Mouse (Mus musculus): ENCODE measurements around the gene Prpf38b. TPM values are rescaled to one million over a fixed set of nuclear protein-coding genes. Genes with fewer than 3 reads are reported as not detected.

The Prpf38b gene
- polyA plus RNA-seq (2012; rRNA removed) = 48.9 and 64.0 TPM in 2 replicates

DNA sequence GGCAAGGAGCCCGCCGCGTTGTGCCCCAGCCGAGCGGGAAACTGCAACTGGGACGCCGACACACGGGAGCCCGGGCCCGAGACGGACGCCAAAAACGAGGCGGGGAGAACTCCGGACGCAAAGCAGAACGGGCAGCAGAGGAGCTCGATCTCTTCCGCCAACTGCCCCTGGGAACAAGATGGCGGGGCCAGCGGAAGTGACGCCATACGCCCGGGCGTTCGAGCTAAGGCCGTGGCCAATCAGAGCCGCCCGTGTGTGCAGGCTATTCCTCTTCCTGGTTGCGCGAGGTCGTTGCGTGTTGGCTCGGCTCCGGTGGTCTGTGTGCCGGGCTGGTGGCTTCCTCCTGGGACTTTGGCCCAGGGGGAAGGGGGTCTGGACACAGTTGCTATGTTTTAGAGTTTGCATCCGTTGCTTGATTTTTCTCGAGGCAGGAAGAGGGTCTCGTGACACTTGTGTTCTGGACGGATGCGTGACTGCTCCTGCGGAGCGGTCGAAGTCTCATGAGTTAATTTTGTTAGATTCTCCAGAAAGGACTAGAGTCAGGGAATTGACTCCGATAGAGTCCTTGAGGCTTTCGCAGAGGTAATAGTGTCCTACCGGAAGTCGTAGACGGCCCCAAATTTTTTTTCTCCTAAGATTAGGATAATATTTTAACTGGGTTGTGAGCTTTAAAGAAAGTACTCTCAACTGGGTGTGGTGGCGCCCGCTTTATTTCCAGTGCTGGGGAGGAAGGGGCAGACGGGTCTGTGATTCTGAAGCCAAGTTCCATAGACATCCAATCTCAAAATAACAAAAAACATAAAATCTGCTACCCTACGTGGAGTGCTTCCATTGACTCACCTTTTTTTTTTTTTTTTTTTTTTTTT, at the start of gene Prpf38b:
Gene Prpf38b, minus strand, starts transcription at position 180 of the 866 bp plus-strand sequence.
- H3K4me1 ChIP-seq (ENCODE audit: control insufficient read depth, insufficient read depth, low read length) = peaks cover 12% of the 10 kb centered on the region
- under 1% methylated on average over 53 of the region's 53 CpGs for WGBS
- no peak; the same call in none of the 2 replicates for TF ChIP-seq POLR2A (IDR thresholded peaks at IDR 0.05; ENCODE audit: borderline replicate concordance, extremely low read depth, low read depth, low read length)
- TF ChIP-seq CTCF (IDR thresholded peaks at IDR 0.05; ENCODE audit: insufficient read depth, low read length) = no peak

DNA sequence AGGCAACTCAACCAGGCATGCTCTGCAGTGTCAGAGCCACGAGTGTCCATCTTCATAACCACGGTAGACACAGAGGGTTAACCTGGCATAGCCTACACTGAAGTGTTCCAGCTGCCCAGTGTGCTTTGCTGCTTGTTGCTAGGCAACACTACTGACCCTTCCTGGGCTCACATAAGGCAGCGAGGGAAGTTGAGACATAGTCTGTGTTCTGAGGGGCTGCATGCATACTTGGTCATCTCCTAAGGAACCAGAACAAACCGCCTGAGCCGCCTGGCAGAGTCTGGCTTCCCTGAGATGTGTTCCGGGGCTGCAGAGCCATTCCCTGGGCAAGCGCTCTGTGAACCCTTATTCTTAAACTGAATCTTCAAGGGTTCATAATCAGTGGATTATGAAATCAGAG, 49.7 kb upstream of the Prpf38b start:
- Histone ChIP-seq H3K4me1 (ENCODE audit: control insufficient read depth, insufficient read depth, low read length) (no peaks in the 10 kb centered on the region), H3K4me3 (replicated peaks; ENCODE audit: extremely low read depth, low read depth, low read length) (no peak overlapping the region)
- TF ChIP-seq POLR2A (IDR thresholded peaks at IDR 0.05; ENCODE audit: borderline replicate concordance, extremely low read depth, low read depth, low read length) (no peak), CTCF (IDR thresholded peaks at IDR 0.05; ENCODE audit: insufficient read depth, low read length) (no peak)
- DNase-seq = peak; percentile 37
- WGBS = 36% methylated on average over 7 of the region's 7 CpGs

More for the DNA sequence above, at the start of gene Prpf38b:
- DNase-seq = peak; percentile 91
- peak within 1 kb of the TSS; percentile 89 for H3K4me3 ChIP-seq (replicated peaks; ENCODE audit: extremely low read depth, low read depth, low read length)

DNA sequence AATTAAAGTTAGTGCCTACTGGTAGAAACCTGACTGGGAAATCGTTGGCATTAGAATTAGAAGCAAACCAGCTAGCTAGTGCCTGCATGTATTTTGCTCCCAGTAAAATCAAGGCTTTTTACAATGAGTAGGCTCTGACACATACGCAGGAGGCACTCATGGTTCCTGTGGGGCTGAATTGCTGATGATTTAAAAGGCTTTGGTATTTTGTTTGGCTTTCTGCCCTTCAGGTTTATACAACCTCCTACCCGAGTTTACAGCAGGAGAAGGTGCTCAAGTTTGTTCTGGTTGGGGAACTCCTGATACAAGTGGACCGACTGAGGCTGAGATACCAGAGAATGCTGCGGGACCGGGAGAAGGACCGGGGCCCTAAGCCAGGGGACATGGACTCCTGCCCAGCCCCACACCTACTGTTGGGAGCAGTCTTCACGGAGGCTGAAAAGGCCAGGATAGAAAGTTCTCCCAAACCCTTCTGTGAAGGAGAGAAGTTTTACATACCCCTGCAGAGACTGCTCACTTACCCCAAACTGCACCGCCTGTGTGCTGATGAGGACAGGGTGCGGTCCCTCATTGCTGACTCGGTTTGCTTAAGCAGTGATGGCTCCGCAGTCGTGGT, 48.3 kb upstream of the Prpf38b start:
- 62% methylated on average over 13 of the region's 13 CpGs for WGBS

DNA sequence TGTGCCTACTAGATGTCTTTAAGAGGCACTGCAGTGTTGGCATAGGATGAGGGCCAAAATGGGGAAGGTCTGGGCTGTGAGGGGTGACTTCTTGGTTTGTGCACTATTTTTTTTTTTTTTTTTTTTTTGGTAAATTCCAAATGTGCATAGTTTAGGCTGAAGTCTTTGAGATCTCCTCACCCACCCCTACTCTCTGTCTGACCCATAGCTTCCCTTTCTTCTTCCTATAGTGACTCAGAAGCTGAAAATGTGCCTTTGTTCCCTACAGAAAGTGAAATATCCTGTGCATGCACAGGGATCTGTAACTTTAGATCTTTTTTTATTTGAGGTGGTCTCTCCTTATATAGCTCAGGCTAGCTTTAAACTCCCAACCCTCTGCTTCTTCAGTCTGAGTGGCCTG, 46.4 kb upstream of the Prpf38b start:
- Histone ChIP-seq H3K4me1 (ENCODE audit: control insufficient read depth, insufficient read depth, low read length) (no peaks in the 10 kb centered on the region), H3K4me3 (replicated peaks; ENCODE audit: extremely low read depth, low read depth, low read length) (no peak overlapping the region)
- DNase-seq = no peak
- no peak for TF ChIP-seq POLR2A (IDR thresholded peaks at IDR 0.05; ENCODE audit: borderline replicate concordance, extremely low read depth, low read depth, low read length)
- TF ChIP-seq CTCF (IDR thresholded peaks at IDR 0.05; ENCODE audit: insufficient read depth, low read length) = no peak

More for the DNA sequence above, 48.3 kb upstream of the Prpf38b start:
- no peak for DNase-seq
- Histone ChIP-seq H3K4me3 (replicated peaks; ENCODE audit: extremely low read depth, low read depth, low read length) (no peak overlapping the region), H3K4me1 (ENCODE audit: control insufficient read depth, insufficient read depth, low read length) (no peaks in the 10 kb centered on the region)
- TF ChIP-seq POLR2A (IDR thresholded peaks at IDR 0.05; ENCODE audit: borderline replicate concordance, extremely low read depth, low read depth, low read length) (no peak), CTCF (IDR thresholded peaks at IDR 0.05; ENCODE audit: insufficient read depth, low read length) (no peak)

DNA sequence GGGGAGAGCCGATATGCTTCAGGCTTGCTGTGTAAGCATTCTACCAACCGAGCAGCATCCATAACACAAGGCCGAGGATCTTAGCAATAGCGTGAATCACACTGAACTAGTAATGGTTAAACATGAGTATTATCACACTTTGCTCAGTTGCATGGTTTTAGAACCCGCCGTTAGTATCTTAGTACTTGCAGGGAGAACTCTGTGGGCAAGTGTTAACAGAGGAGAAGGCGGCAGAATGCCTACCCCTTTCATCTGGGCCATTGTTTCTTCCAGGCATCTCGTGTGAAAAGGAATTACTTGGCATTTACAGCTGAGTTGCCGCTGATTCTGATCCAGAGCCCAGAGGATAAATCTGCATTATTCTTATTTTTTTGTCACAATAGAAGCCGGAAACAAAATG, 29.5 kb upstream of the Prpf38b start:
- H3K4me3 ChIP-seq (replicated peaks; ENCODE audit: extremely low read depth, low read depth, low read length) = no peak overlapping the region
- no peaks in the 10 kb centered on the region for H3K4me1 ChIP-seq (ENCODE audit: control insufficient read depth, insufficient read depth, low read length)
- 86% methylated on average over 10 of the region's 10 CpGs for WGBS
- no peak for DNase-seq
- TF ChIP-seq CTCF (IDR thresholded peaks at IDR 0.05; ENCODE audit: insufficient read depth, low read length) (no peak), POLR2A (IDR thresholded peaks at IDR 0.05; ENCODE audit: borderline replicate concordance, extremely low read depth, low read depth, low read length) (no peak)

DNA sequence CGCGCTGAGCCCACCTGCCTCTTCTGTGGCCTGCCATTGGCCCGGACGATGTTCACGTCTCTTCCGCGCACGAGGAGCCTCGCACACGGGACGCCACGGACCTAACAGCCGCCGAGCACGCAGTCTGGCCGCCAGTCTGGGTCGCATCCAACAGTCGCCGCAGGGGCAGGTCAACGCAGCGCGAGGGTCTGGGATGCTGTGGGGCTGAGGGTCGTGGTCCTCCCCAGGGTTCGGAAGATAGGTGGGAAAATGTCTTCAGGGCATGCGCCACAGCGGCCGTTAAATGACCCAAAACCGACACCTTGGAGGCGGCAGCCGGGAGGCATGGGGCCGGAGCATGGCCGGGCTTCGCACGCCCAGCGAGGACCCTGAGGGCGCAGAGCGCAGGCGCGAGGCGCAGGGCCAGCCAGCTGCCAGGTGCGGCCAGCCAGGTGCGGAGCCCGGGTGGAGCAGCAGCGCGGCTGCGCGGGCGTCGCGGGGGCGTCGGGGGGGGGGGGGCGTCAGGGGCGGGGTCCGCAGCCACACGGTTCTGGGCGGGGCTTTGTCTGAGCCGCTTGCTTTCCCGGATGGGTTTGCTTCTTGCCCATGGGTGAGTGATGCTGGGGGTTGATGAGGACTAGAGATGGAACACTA, 28.6 kb upstream of the Prpf38b start, which contains the start of gene Gm9857:
Gene Gm9857, minus strand, starts transcription at position 445 of the 633 bp plus-strand sequence.
- Histone ChIP-seq H3K4me1 (ENCODE audit: control insufficient read depth, insufficient read depth, low read length) (no peaks in the 10 kb centered on the region), H3K4me3 (replicated peaks; ENCODE audit: extremely low read depth, low read depth, low read length) (peak within 1 kb of the TSS; percentile 1)
- WGBS = 41% methylated on average over 55 of the region's 59 CpGs
- no peak for TF ChIP-seq CTCF (IDR thresholded peaks at IDR 0.05; ENCODE audit: insufficient read depth, low read length)
- TF ChIP-seq POLR2A (IDR thresholded peaks at IDR 0.05; ENCODE audit: borderline replicate concordance, extremely low read depth, low read depth, low read length) = no peak
- no peak for DNase-seq

DNA sequence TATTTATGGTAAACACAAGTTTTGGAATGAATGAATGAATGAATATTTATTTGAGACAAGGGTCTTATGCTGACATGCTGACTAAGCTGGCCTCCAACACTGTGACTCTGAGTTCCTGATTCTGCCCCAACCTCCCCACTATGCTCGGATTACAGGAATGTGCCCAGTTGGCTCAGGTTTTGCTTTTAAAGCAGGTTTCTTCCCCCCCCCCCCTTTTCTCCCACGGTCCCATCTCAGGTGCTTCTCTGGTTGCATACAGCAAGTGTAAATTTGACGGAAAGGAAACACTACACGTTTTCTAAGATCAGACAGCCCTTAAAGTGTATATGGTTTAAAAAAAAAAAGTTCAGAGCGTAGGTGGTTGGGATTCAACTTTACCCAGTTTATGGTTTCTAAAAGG, 28.0 kb upstream of the Prpf38b start, which contains the start of gene Henmt1:
Gene Henmt1, plus strand, starts transcription at position 301 of the 400 bp plus-strand sequence.
- Histone ChIP-seq H3K4me3 (replicated peaks; ENCODE audit: extremely low read depth, low read depth, low read length) (peak within 1 kb of the TSS; percentile 1), H3K4me1 (ENCODE audit: control insufficient read depth, insufficient read depth, low read length) (no peaks in the 10 kb centered on the region)
- 76% methylated on average over 5 of the region's 5 CpGs for WGBS
- no peak for DNase-seq
- TF ChIP-seq POLR2A (IDR thresholded peaks at IDR 0.05; ENCODE audit: borderline replicate concordance, extremely low read depth, low read depth, low read length) (no peak), CTCF (IDR thresholded peaks at IDR 0.05; ENCODE audit: insufficient read depth, low read length) (no peak)

DNA sequence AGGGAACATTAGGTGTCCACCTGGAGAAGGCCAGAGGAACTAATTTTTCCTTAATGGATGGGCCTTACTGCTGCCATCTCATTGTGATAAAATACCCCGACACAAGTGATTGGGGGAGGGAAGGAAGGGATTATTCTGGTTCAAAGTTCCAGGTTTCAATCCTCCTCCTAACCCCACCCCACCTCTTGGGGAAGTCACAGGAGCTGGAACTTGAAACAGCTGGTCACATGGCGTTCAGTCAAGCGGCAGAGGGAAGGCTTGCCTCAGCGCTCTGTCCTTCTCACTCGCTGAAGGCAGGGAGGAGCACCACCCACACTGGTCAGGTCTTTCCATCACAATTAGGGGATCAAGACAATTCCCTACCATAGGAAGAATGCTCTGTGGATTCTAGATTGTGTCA, 27.2 kb upstream of the Prpf38b start:
- WGBS = 92% methylated on average over 5 of the region's 5 CpGs
- TF ChIP-seq POLR2A (IDR thresholded peaks at IDR 0.05; ENCODE audit: borderline replicate concordance, extremely low read depth, low read depth, low read length) (no peak), CTCF (IDR thresholded peaks at IDR 0.05; ENCODE audit: insufficient read depth, low read length) (no peak)
- Histone ChIP-seq H3K4me3 (replicated peaks; ENCODE audit: extremely low read depth, low read depth, low read length) (no peak overlapping the region), H3K4me1 (ENCODE audit: control insufficient read depth, insufficient read depth, low read length) (no peaks in the 10 kb centered on the region)
- no peak for DNase-seq

DNA sequence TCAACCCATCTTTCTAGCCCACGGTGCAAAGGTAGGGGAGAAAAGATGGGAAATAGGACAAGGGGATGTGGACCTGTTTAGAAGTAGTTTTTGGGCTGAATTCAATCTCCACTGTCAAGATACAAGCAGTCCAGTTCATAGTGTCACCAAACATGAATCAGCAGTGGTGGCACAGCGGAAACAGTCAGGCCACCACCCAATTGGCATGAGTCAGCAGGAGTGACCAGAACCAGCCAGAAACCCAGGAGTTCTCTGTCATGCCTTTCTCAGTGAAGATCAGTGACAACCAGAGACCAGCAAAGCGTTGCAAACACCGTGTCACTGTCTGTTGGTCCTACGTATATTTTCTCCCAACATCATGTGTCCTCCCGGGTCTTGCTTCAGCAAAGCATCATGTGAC, 22.0 kb upstream of the Prpf38b start:
- Histone ChIP-seq H3K4me1 (ENCODE audit: control insufficient read depth, insufficient read depth, low read length) (no peaks in the 10 kb centered on the region), H3K4me3 (replicated peaks; ENCODE audit: extremely low read depth, low read depth, low read length) (no peak overlapping the region)
- no peak for DNase-seq
- WGBS = 94% methylated on average over 6 of the region's 6 CpGs
- TF ChIP-seq POLR2A (IDR thresholded peaks at IDR 0.05; ENCODE audit: borderline replicate concordance, extremely low read depth, low read depth, low read length) (no peak), CTCF (IDR thresholded peaks at IDR 0.05; ENCODE audit: insufficient read depth, low read length) (no peak)
